Mouse (Mus musculus): ENCODE data around the gene Ccl25. TPM values are rescaled to one million over a fixed set of nuclear protein-coding genes. Genes with fewer than 3 reads are reported as not detected.

Gene Ccl25
- 19.9 and 20.4 TPM in 2 replicates for polyA plus RNA-seq (2015; fragmentation: Nextera tagmentation; extraction: Ambion mirVana)

GRCm38 (mm10) chr8:4324983-4325750 lies at the start of gene Ccl25, which contains the start of gene Elavl1:
Gene Ccl25 (plus strand): TSS chr8:4325210.
Gene Elavl1 (minus strand): TSS chr8:4325413.
- H3K36me3 ChIP-seq, result peaks cover 49% of the 10 kb centered on the region
- 1% methylated on average over 78 of the region's 78 CpGs for WGBS
- peak; percentile 98 for ATAC-seq (ENCODE audit: low FRiP score, low read depth)

GRCm38 (mm10) chr8:4275275-4276110 lies 49.5 kb upstream of the Ccl25 start, which contains the start of gene Timm44:
Gene Timm44 (minus strand): TSS chr8:4275913.
- H3K36me3 ChIP-seq, result peaks cover 34% of the 10 kb centered on the region
- peak within 1 kb of the TSS; percentile 82 for H3K9ac ChIP-seq
- no peaks in the 10 kb centered on the region for H3K9me3 ChIP-seq
- peaks cover 9% of the 10 kb centered on the region for H3K4me1 ChIP-seq
- peak within 1 kb of the TSS; percentile 79 for H3K4me2 ChIP-seq (replicated peaks)
- H3K27ac ChIP-seq, result peak within 1 kb of the TSS; percentile 55; the same call in 1 of the 2 replicates
- H3K4me3 ChIP-seq, result peak within 1 kb of the TSS; percentile 68
- ATAC-seq (ENCODE audit: low FRiP score, low read depth), result peak; percentile 97
- H3K27me3 ChIP-seq, result no peaks in the 10 kb centered on the region
- under 1% methylated on average over 39 of the region's 39 CpGs for WGBS

More at GRCm38 (mm10) chr8:4324983-4325750, at the start of gene Ccl25, which contains the start of gene Elavl1:
- H3K9ac ChIP-seq, result peak within 1 kb of the TSS; percentile 99
- H3K4me1 ChIP-seq, result peaks cover 37% of the 10 kb centered on the region
- H3K9me3 ChIP-seq, result no peaks in the 10 kb centered on the region
- peak within 1 kb of the TSS; percentile 89 for H3K4me2 ChIP-seq (replicated peaks)
- H3K27me3 ChIP-seq, result no peaks in the 10 kb centered on the region
- H3K4me3 ChIP-seq, result peak within 1 kb of the TSS; percentile 92
- peak within 1 kb of the TSS; percentile 91 for H3K27ac ChIP-seq

GRCm38 (mm10) chr8:4276111-4276465 lies 48.9 kb upstream of the Ccl25 start:
- Histone ChIP-seq H3K27me3 (no peaks in the 10 kb centered on the region), H3K4me1 (peaks cover 9% of the 10 kb centered on the region), H3K9ac (peak overlapping the region; percentile 82), H3K4me2 (replicated peaks) (peak overlapping the region; percentile 79), H3K27ac (peak overlapping the region; percentile 55; the same call in 1 of the 2 replicates), H3K9me3 (no peaks in the 10 kb centered on the region), H3K4me3 (peak overlapping the region; percentile 68), H3K36me3 (peaks cover 28% of the 10 kb centered on the region)
- peak; percentile 70 for ATAC-seq (ENCODE audit: low FRiP score, low read depth)
- WGBS, result 25% methylated on average over 9 of the region's 9 CpGs

GRCm38 (mm10) chr8:4292738-4293137 lies 32.3 kb upstream of the Ccl25 start:
- H3K4me3 ChIP-seq, result no peak overlapping the region
- H3K27ac ChIP-seq, result no peak overlapping the region
- no peaks in the 10 kb centered on the region for H3K4me1 ChIP-seq
- no peak overlapping the region for H3K4me2 ChIP-seq (replicated peaks)
- H3K9me3 ChIP-seq, result no peaks in the 10 kb centered on the region
- no peak overlapping the region for H3K9ac ChIP-seq
- ATAC-seq (ENCODE audit: low FRiP score, low read depth), result no peak
- H3K27me3 ChIP-seq, result no peaks in the 10 kb centered on the region
- H3K36me3 ChIP-seq, result peaks cover 93% of the 10 kb centered on the region
- 92% methylated on average over 5 of the region's 5 CpGs for WGBS

- 95% methylated on average over 4 of the region's 4 CpGs for WGBS
- Histone ChIP-seq H3K9ac (no peak overlapping the region), H3K4me3 (no peak overlapping the region), H3K4me1 (no peaks in the 10 kb centered on the region), H3K36me3 (peaks cover 95% of the 10 kb centered on the region), H3K9me3 (no peaks in the 10 kb centered on the region), H3K27ac (no peak overlapping the region), H3K4me2 (replicated peaks) (no peak overlapping the region), H3K27me3 (no peaks in the 10 kb centered on the region)
- ATAC-seq (ENCODE audit: low FRiP score, low read depth), result no peak
Observed at GRCm38 (mm10) chr8:4297822-4298221, 27.2 kb upstream of the Ccl25 start.

- Histone ChIP-seq H3K4me3 (no peak overlapping the region), H3K9me3 (no peaks in the 10 kb centered on the region)
- WGBS, result 84% methylated on average over 3 of the region's 3 CpGs
Observed at GRCm38 (mm10) chr8:4304124-4304547, 20.9 kb upstream of the Ccl25 start.

GRCm38 (mm10) chr8:4305838-4306237 lies 19.2 kb upstream of the Ccl25 start:
- Histone ChIP-seq H3K4me2 (replicated peaks) (no peak overlapping the region), H3K9ac (no peak overlapping the region), H3K9me3 (no peaks in the 10 kb centered on the region), H3K36me3 (peaks cover 96% of the 10 kb centered on the region), H3K27ac (no peak overlapping the region), H3K4me1 (no peaks in the 10 kb centered on the region), H3K27me3 (no peaks in the 10 kb centered on the region), H3K4me3 (no peak overlapping the region)
- 85% methylated on average over 2 of the region's 2 CpGs for WGBS
- no peak for ATAC-seq (ENCODE audit: low FRiP score, low read depth)

More at GRCm38 (mm10) chr8:4304124-4304547, 20.9 kb upstream of the Ccl25 start:
- H3K4me2 ChIP-seq (replicated peaks), result no peak overlapping the region
- no peak overlapping the region for H3K9ac ChIP-seq
- ATAC-seq (ENCODE audit: low FRiP score, low read depth), result no peak
- H3K4me1 ChIP-seq, result no peaks in the 10 kb centered on the region
- H3K27me3 ChIP-seq, result no peaks in the 10 kb centered on the region
- H3K27ac ChIP-seq, result no peak overlapping the region
- H3K36me3 ChIP-seq, result peaks cover 95% of the 10 kb centered on the region

GRCm38 (mm10) chr8:4312104-4312503 lies 12.9 kb upstream of the Ccl25 start:
- peaks cover 11% of the 10 kb centered on the region; the same call in 1 of the 2 replicates for H3K4me1 ChIP-seq
- H3K4me2 ChIP-seq (replicated peaks), result no peak overlapping the region
- no peak for ATAC-seq (ENCODE audit: low FRiP score, low read depth)
- no peak overlapping the region for H3K27ac ChIP-seq
- H3K4me3 ChIP-seq, result no peak overlapping the region
- no peaks in the 10 kb centered on the region for H3K27me3 ChIP-seq
- H3K36me3 ChIP-seq, result peaks cover 50% of the 10 kb centered on the region
- H3K9ac ChIP-seq, result no peak overlapping the region
- no peaks in the 10 kb centered on the region for H3K9me3 ChIP-seq

GRCm38 (mm10) chr8:4313254-4314124 lies 11.5 kb upstream of the Ccl25 start:
- 62% methylated on average over 3 of the region's 3 CpGs for WGBS
- H3K9me3 ChIP-seq, result no peaks in the 10 kb centered on the region
- ATAC-seq (ENCODE audit: low FRiP score, low read depth), result no peak
- H3K9ac ChIP-seq, result no peak overlapping the region
- H3K4me3 ChIP-seq, result no peak overlapping the region
- no peak overlapping the region for H3K27ac ChIP-seq
- H3K4me1 ChIP-seq, result peaks cover 11% of the 10 kb centered on the region; the same call in 1 of the 2 replicates
- no peak overlapping the region for H3K4me2 ChIP-seq (replicated peaks)
- peaks cover 41% of the 10 kb centered on the region for H3K36me3 ChIP-seq
- no peaks in the 10 kb centered on the region for H3K27me3 ChIP-seq

GRCm38 (mm10) chr8:4314852-4315251 lies 10.2 kb upstream of the Ccl25 start:
- peaks cover 15% of the 10 kb centered on the region; the same call in 1 of the 2 replicates for H3K4me1 ChIP-seq
- no peaks in the 10 kb centered on the region for H3K27me3 ChIP-seq
- ATAC-seq (ENCODE audit: low FRiP score, low read depth), result no peak
- peaks cover 38% of the 10 kb centered on the region for H3K36me3 ChIP-seq
- 89% methylated on average over 3 of the region's 3 CpGs for WGBS
- H3K4me3 ChIP-seq, result no peak overlapping the region
- H3K9ac ChIP-seq, result no peak overlapping the region
- H3K4me2 ChIP-seq (replicated peaks), result no peak overlapping the region
- no peaks in the 10 kb centered on the region for H3K9me3 ChIP-seq
- H3K27ac ChIP-seq, result no peak overlapping the region

- Histone ChIP-seq H3K4me2 (replicated peaks) (no peak overlapping the region), H3K9me3 (no peaks in the 10 kb centered on the region), H3K4me3 (no peak overlapping the region), H3K36me3 (peaks cover 42% of the 10 kb centered on the region), H3K4me1 (peaks cover 37% of the 10 kb centered on the region), H3K9ac (no peak overlapping the region), H3K27me3 (no peaks in the 10 kb centered on the region), H3K27ac (no peak overlapping the region)
- 91% methylated on average over 5 of the region's 5 CpGs for WGBS
- ATAC-seq (ENCODE audit: low FRiP score, low read depth), result no peak
Observed at GRCm38 (mm10) chr8:4318124-4318523, 6.9 kb upstream of the Ccl25 start.

All from limb, embryonic 13.5 days (tissue).